Mouse (Mus musculus): ENCODE data around the gene Zbtb12. TPM values are rescaled to one million over a fixed set of nuclear protein-coding genes. Genes with fewer than 3 reads are reported as not detected.
"Not testable (repeated sequence)": the region's sequence is repeated elsewhere in the genome, so short reads cannot be mapped to it uniquely, and the experiment has no call there.

The Zbtb12 gene
- total RNA-seq, 4 experiments from 2014 or later = 8.3 to 10.2 (median 9.3) TPM

- DNase-seq (ENCODE audit: low spot score in 2 of 2) = not testable (repeated sequence)
Measured at GRCm38 (mm10) chr17:34900826-34901225, 21.5 kb downstream of the Zbtb12 start.

- DNase-seq (ENCODE audit: low spot score in 2 of 2) = not testable (repeated sequence)
Measured at GRCm38 (mm10) chr17:34901948-34902347, 22.7 kb downstream of the Zbtb12 start.

GRCm38 (mm10) chr17:34902895-34903294 lies 23.6 kb downstream of the Zbtb12 start:
- no peak for DNase-seq (ENCODE audit: low spot score in 2 of 2)

GRCm38 (mm10) chr17:34910982-34911381 lies 31.7 kb downstream of the Zbtb12 start:
- DNase-seq (ENCODE audit: low spot score in 2 of 2) = no peak

GRCm38 (mm10) chr17:34911945-34912351 lies 32.7 kb downstream of the Zbtb12 start:
- peak in 1 of 2 experiments; percentile 58 for DNase-seq (ENCODE audit: low spot score in 2 of 2)

- no peak for DNase-seq (ENCODE audit: low spot score in 2 of 2)
Measured at GRCm38 (mm10) chr17:34913930-34914665, 34.8 kb downstream of the Zbtb12 start, which contains the start of gene Slc44a4. Slc44a4 (plus strand) TSS chr17:34914466.

- no peak for DNase-seq (ENCODE audit: low spot score in 2 of 2)
Measured at GRCm38 (mm10) chr17:34915410-34915831, 36.1 kb downstream of the Zbtb12 start.

GRCm38 (mm10) chr17:34916316-34916715 lies 37.0 kb downstream of the Zbtb12 start:
- no peak for DNase-seq (ENCODE audit: low spot score in 2 of 2)

- DNase-seq (ENCODE audit: low spot score in 2 of 2) = no peak
Measured at GRCm38 (mm10) chr17:34917188-34917587, 37.9 kb downstream of the Zbtb12 start.

GRCm38 (mm10) chr17:34922939-34923338 lies 43.7 kb downstream of the Zbtb12 start:
- no peak for DNase-seq (ENCODE audit: low spot score in 2 of 2)

- DNase-seq (ENCODE audit: low spot score in 2 of 2) = no peak
Measured at GRCm38 (mm10) chr17:34924258-34924657, 45.0 kb downstream of the Zbtb12 start.

GRCm38 (mm10) chr17:34927306-34928019 lies 48.2 kb downstream of the Zbtb12 start:
- DNase-seq (ENCODE audit: low spot score in 2 of 2) = peak in 1 of 2 experiments; percentile 32

GRCm38 (mm10) chr17:34928841-34929240 lies 49.6 kb downstream of the Zbtb12 start:
- DNase-seq (ENCODE audit: low spot score in 2 of 2) = no peak

- peak; percentile 98 for DNase-seq (ENCODE audit: low spot score in 2 of 2)
Measured at GRCm38 (mm10) chr17:34931061-34931734, 51.9 kb downstream of the Zbtb12 start, which contains the start of gene Neu1. Neu1 (plus strand) TSS chr17:34931253.

- peak in 1 of 2 experiments; percentile 32 for DNase-seq (ENCODE audit: low spot score in 2 of 2)
Measured at GRCm38 (mm10) chr17:34931735-34932098, 52.4 kb downstream of the Zbtb12 start.

- DNase-seq (ENCODE audit: low spot score in 2 of 2) = no peak
Measured at GRCm38 (mm10) chr17:34932287-34932686, 53.0 kb downstream of the Zbtb12 start.

- no peak for DNase-seq (ENCODE audit: low spot score in 2 of 2)
Measured at GRCm38 (mm10) chr17:34934031-34934430, 54.7 kb downstream of the Zbtb12 start.

- DNase-seq (ENCODE audit: low spot score in 2 of 2) = no peak
Measured at GRCm38 (mm10) chr17:34934830-34935229, 55.5 kb downstream of the Zbtb12 start.

- no peak for DNase-seq (ENCODE audit: low spot score in 2 of 2)
Measured at GRCm38 (mm10) chr17:34937960-34938505, 58.8 kb downstream of the Zbtb12 start.

- no peak for DNase-seq (ENCODE audit: low spot score in 2 of 2)
Measured at GRCm38 (mm10) chr17:34941344-34942041, 62.2 kb downstream of the Zbtb12 start.

Data from layer of hippocampus, adult 8-10 months (tissue).